Mouse (Mus musculus): ENCODE measurements at regions not wholly inside any gene's neighbourhood (a gene's known extent, or its start where the extent isn't known, plus 50 kb on each side); places are given as distances from the start of the nearest gene placed in this dataset.
A peak's percentile ranks its signal among the peaks of the same experiment; 100 is the strongest.

GRCm38 (mm10) chr11:114554576-114554975 lies 113.7 kb upstream of the Rpl38 start:
- Histone ChIP-seq H3K4me2 (replicated peaks; ENCODE audit: low read depth) (no peak overlapping the region), H3K9me3 (ENCODE audit: control insufficient read depth) (no peaks in the 10 kb centered on the region), H3K27me3 (replicated peaks; ENCODE audit: control insufficient read depth, insufficient read depth, low read length) (no peaks in the 10 kb centered on the region), H3K9ac (ENCODE audit: low read depth, low read length) (no peak overlapping the region), H3K27ac (ENCODE audit: low read depth, low read length) (no peak overlapping the region), H3K4me1 (replicated peaks; ENCODE audit: control insufficient read depth, insufficient read depth, low read length) (no peaks in the 10 kb centered on the region), H3K4me3 (ENCODE audit: low read depth, low read length) (no peak overlapping the region), H3K36me3 (ENCODE audit: control insufficient read depth, insufficient read depth) (no peaks in the 10 kb centered on the region)
- ATAC-seq: no peak
- WGBS: 57% methylated on average over 5 of the region's 5 CpGs
- peak; percentile 42 for TF ChIP-seq CTCF (IDR thresholded peaks at IDR 0.05; ENCODE audit: low read depth)

GRCm38 (mm10) chr11:114553992-114554391 lies 114.3 kb upstream of the Rpl38 start:
- Histone ChIP-seq H3K9ac (ENCODE audit: low read depth, low read length) (no peak overlapping the region), H3K4me1 (replicated peaks; ENCODE audit: control insufficient read depth, insufficient read depth, low read length) (no peaks in the 10 kb centered on the region), H3K9me3 (ENCODE audit: control insufficient read depth) (no peaks in the 10 kb centered on the region), H3K4me2 (replicated peaks; ENCODE audit: low read depth) (no peak overlapping the region), H3K36me3 (ENCODE audit: control insufficient read depth, insufficient read depth) (no peaks in the 10 kb centered on the region), H3K27ac (ENCODE audit: low read depth, low read length) (no peak overlapping the region), H3K4me3 (ENCODE audit: low read depth, low read length) (no peak overlapping the region), H3K27me3 (replicated peaks; ENCODE audit: control insufficient read depth, insufficient read depth, low read length) (no peaks in the 10 kb centered on the region)
- TF ChIP-seq CTCF (IDR thresholded peaks at IDR 0.05; ENCODE audit: low read depth): no peak
- no peak for ATAC-seq
- WGBS: 40% methylated on average over 13 of the region's 13 CpGs

GRCm38 (mm10) chr11:114552176-114552575 lies 116.1 kb upstream of the Rpl38 start:
- H3K4me1 ChIP-seq (replicated peaks; ENCODE audit: control insufficient read depth, insufficient read depth, low read length): no peaks in the 10 kb centered on the region
- no peaks in the 10 kb centered on the region for H3K9me3 ChIP-seq (ENCODE audit: control insufficient read depth)
- H3K27me3 ChIP-seq (replicated peaks; ENCODE audit: control insufficient read depth, insufficient read depth, low read length): no peaks in the 10 kb centered on the region
- H3K4me2 ChIP-seq (replicated peaks; ENCODE audit: low read depth): no peak overlapping the region
- H3K36me3 ChIP-seq (ENCODE audit: control insufficient read depth, insufficient read depth): no peaks in the 10 kb centered on the region
- H3K9ac ChIP-seq (ENCODE audit: low read depth, low read length): no peak overlapping the region
- no peak for ATAC-seq
- H3K27ac ChIP-seq (ENCODE audit: low read depth, low read length): no peak overlapping the region
- TF ChIP-seq CTCF (IDR thresholded peaks at IDR 0.05; ENCODE audit: low read depth): no peak
- H3K4me3 ChIP-seq (ENCODE audit: low read depth, low read length): no peak overlapping the region
- 90% methylated on average over 7 of the region's 7 CpGs for WGBS

- no peak for TF ChIP-seq CTCF (IDR thresholded peaks at IDR 0.05; ENCODE audit: low read depth)
- ATAC-seq: no peak
- H3K9me3 ChIP-seq (ENCODE audit: control insufficient read depth): no peaks in the 10 kb centered on the region
- no peak overlapping the region for H3K4me2 ChIP-seq (replicated peaks; ENCODE audit: low read depth)
- no peaks in the 10 kb centered on the region for H3K4me1 ChIP-seq (replicated peaks; ENCODE audit: control insufficient read depth, insufficient read depth, low read length)
- H3K27me3 ChIP-seq (replicated peaks; ENCODE audit: control insufficient read depth, insufficient read depth, low read length): no peaks in the 10 kb centered on the region
- no peaks in the 10 kb centered on the region for H3K36me3 ChIP-seq (ENCODE audit: control insufficient read depth, insufficient read depth)
- no peak overlapping the region for H3K9ac ChIP-seq (ENCODE audit: low read depth, low read length)
- no peak overlapping the region for H3K4me3 ChIP-seq (ENCODE audit: low read depth, low read length)
- no peak overlapping the region for H3K27ac ChIP-seq (ENCODE audit: low read depth, low read length)
- 81% methylated on average over 4 of the region's 4 CpGs for WGBS
These were observed 117.1 kb upstream of the Rpl38 start for GRCm38 (mm10) chr11:114551262-114551661.

- H3K9ac ChIP-seq (ENCODE audit: low read depth, low read length): no peak overlapping the region
- no peak overlapping the region for H3K4me3 ChIP-seq (ENCODE audit: low read depth, low read length)
- TF ChIP-seq CTCF (IDR thresholded peaks at IDR 0.05; ENCODE audit: low read depth): no peak
- no peaks in the 10 kb centered on the region for H3K9me3 ChIP-seq (ENCODE audit: control insufficient read depth)
- no peak overlapping the region for H3K27ac ChIP-seq (ENCODE audit: low read depth, low read length)
- ATAC-seq: no peak
- no peaks in the 10 kb centered on the region for H3K36me3 ChIP-seq (ENCODE audit: control insufficient read depth, insufficient read depth)
- no peaks in the 10 kb centered on the region for H3K27me3 ChIP-seq (replicated peaks; ENCODE audit: control insufficient read depth, insufficient read depth, low read length)
- H3K4me2 ChIP-seq (replicated peaks; ENCODE audit: low read depth): no peak overlapping the region
- H3K4me1 ChIP-seq (replicated peaks; ENCODE audit: control insufficient read depth, insufficient read depth, low read length): no peaks in the 10 kb centered on the region
- WGBS: 79% methylated on average over 5 of the region's 5 CpGs
These were observed 119.7 kb upstream of the Rpl38 start for GRCm38 (mm10) chr11:114548658-114549057.

GRCm38 (mm10) chr11:114544212-114544611 lies 124.1 kb upstream of the Rpl38 start:
- Histone ChIP-seq H3K4me3 (ENCODE audit: low read depth, low read length) (no peak overlapping the region), H3K27me3 (replicated peaks; ENCODE audit: control insufficient read depth, insufficient read depth, low read length) (no peaks in the 10 kb centered on the region), H3K36me3 (ENCODE audit: control insufficient read depth, insufficient read depth) (no peaks in the 10 kb centered on the region), H3K4me1 (replicated peaks; ENCODE audit: control insufficient read depth, insufficient read depth, low read length) (no peaks in the 10 kb centered on the region), H3K27ac (ENCODE audit: low read depth, low read length) (no peak overlapping the region), H3K9ac (ENCODE audit: low read depth, low read length) (no peak overlapping the region), H3K4me2 (replicated peaks; ENCODE audit: low read depth) (no peak overlapping the region), H3K9me3 (ENCODE audit: control insufficient read depth) (no peaks in the 10 kb centered on the region)
- no peak for ATAC-seq
- TF ChIP-seq CTCF (IDR thresholded peaks at IDR 0.05; ENCODE audit: low read depth): no peak
- 61% methylated on average over 3 of the region's 3 CpGs for WGBS

GRCm38 (mm10) chr11:114542167-114542566 lies 126.2 kb upstream of the Rpl38 start:
- no peak for TF ChIP-seq CTCF (IDR thresholded peaks at IDR 0.05; ENCODE audit: low read depth)
- H3K36me3 ChIP-seq (ENCODE audit: control insufficient read depth, insufficient read depth): no peaks in the 10 kb centered on the region
- no peak overlapping the region for H3K9ac ChIP-seq (ENCODE audit: low read depth, low read length)
- no peaks in the 10 kb centered on the region for H3K4me1 ChIP-seq (replicated peaks; ENCODE audit: control insufficient read depth, insufficient read depth, low read length)
- H3K27me3 ChIP-seq (replicated peaks; ENCODE audit: control insufficient read depth, insufficient read depth, low read length): no peaks in the 10 kb centered on the region
- no peak overlapping the region for H3K4me3 ChIP-seq (ENCODE audit: low read depth, low read length)
- H3K9me3 ChIP-seq (ENCODE audit: control insufficient read depth): no peaks in the 10 kb centered on the region
- no peak overlapping the region for H3K27ac ChIP-seq (ENCODE audit: low read depth, low read length)
- no peak overlapping the region for H3K4me2 ChIP-seq (replicated peaks; ENCODE audit: low read depth)
- no peak for ATAC-seq
- WGBS: 61% methylated on average over 8 of the region's 8 CpGs
